Mouse (Mus musculus) lung, adult 2 months (tissue): Measurements from ENCODE around the gene Ncf1.

Source experiments
- CTCF ChIP-seq: fragments of 200-500 bp; IDR thresholded peaks from 2 replicates; pipeline ENCODE4 v1.5.1; 2011; ENCODE audit warnings: mild to moderate bottlenecking, low read length, control low read depth; ENCODE audit not compliant: insufficient read depth
- POLR2A ChIP-seq: fragments of 200-500 bp; IDR thresholded peaks from 2 replicates; pipeline ENCODE4 v1.6.1; 2011; ENCODE audit warnings: low read depth, mild to moderate bottlenecking, control low read depth, low read length, borderline replicate concordance; ENCODE audit errors: extremely low read depth

GRCm38 (mm10) chr5:134249245-134249649 lies 19.8 kb upstream of the Ncf1 start:
- TF ChIP-seq CTCF = no peak
- no peak for TF ChIP-seq POLR2A
